Mouse (Mus musculus) heart, embryonic 10.5 days (tissue): ENCODE results near the gene Ago3. TPM values are rescaled to one million over a fixed set of nuclear protein-coding genes. Genes with fewer than 3 reads are reported as not detected.

Source experiments
- polyA plus RNA-seq: library from polyadenylated mRNA; unstranded; fragments of >200 nt; fragmentation: Nextera tagmentation; extraction: Ambion mirVana; gene quantifications from 2 replicates; pipeline ENCODE4 v1.2.1, GENCODE M21; 2016

Ago3 gene
- polyA plus RNA-seq, 1 experiment from 2014 or later: 14.5 TPM

Other genes starting within 250 kb of the Ago3 start
- 194 and 200 TPM in 2 replicates for gene Thrap3, start 226.8 kb downstream of the Ago3 start, polyA plus RNA-seq
- gene Map7d1, start 173.2 kb downstream of the Ago3 start, polyA plus RNA-seq: 49.1 and 74.8 TPM in 2 replicates
- gene Trappc3, start 167.2 kb downstream of the Ago3 start, polyA plus RNA-seq: 74.9 and 86.4 TPM in 2 replicates
- gene Col8a2, start 142.8 kb downstream of the Ago3 start, polyA plus RNA-seq: 3.3 and 3.7 TPM in 2 replicates
- 53.1 and 68.9 TPM in 2 replicates for gene Adprhl2, start 107.9 kb downstream of the Ago3 start, polyA plus RNA-seq
- 0.47 and 0.62 TPM in 2 replicates for gene Tekt2, start 103.9 kb downstream of the Ago3 start, polyA plus RNA-seq
- gene Ago1, start 39.0 kb upstream of the Ago3 start, polyA plus RNA-seq: 2.4 and 3.4 TPM in 2 replicates
- 0.64 and 0.65 TPM in 2 replicates for gene Ago4, start 103.9 kb upstream of the Ago3 start, polyA plus RNA-seq
- gene Clspn, start 127.4 kb upstream of the Ago3 start, polyA plus RNA-seq: 28.8 and 34.0 TPM in 2 replicates
- gene 5730409E04Rik, start 180.3 kb upstream of the Ago3 start, polyA plus RNA-seq: 1.1 and 1.6 TPM in 2 replicates
- gene Psmb2, start 248.1 kb upstream of the Ago3 start, polyA plus RNA-seq: 483 and 538 TPM in 2 replicates